Mouse (Mus musculus) embryonic facial prominence, embryonic 15.5 days (tissue): ENCODE results near the gene Nxpe3. TPM values are rescaled to one million over a fixed set of nuclear protein-coding genes. Genes with fewer than 3 reads are reported as not detected.

Experiments used
- ATAC-seq: fragments of 200-750 bp; cut with Nextera tagmentation; 2 replicates; pipeline ENCODE4 v1.8.0; 2017; ENCODE audit warnings: low read depth, moderate TSS enrichment; ENCODE audit not compliant: insufficient number of reproducible peaks, low FRiP score, low TSS enrichment
- H3K27ac ChIP-seq: fragments of 300-500 bp; sonication (generic); replicated peaks from 2 replicates; pipeline ENCODE4 v1.5.1; 2015; ENCODE audit warnings: mild to moderate bottlenecking, inconsistent platforms
- H3K27me3 ChIP-seq: fragments of 300-500 bp; sonication (generic); 2 replicates; pipeline ENCODE4 v1.6.1; 2015; ENCODE audit warnings: inconsistent platforms
- H3K36me3 ChIP-seq: fragments of 300-500 bp; sonication (generic); 2 replicates; pipeline ENCODE4 v1.6.1; 2015; ENCODE audit warnings: mild to moderate bottlenecking, inconsistent platforms
- H3K4me1 ChIP-seq: fragments of 300-500 bp; sonication (generic); 2 replicates; pipeline ENCODE4 v1.6.1; 2015; ENCODE audit warnings: inconsistent platforms
- H3K4me2 ChIP-seq: fragments of 300-500 bp; sonication (generic); replicated peaks from 2 replicates; pipeline ENCODE4 v1.6.1; 2015; ENCODE audit warnings: mild to moderate bottlenecking, inconsistent platforms
- H3K4me3 ChIP-seq: fragments of 300-500 bp; sonication (generic); replicated peaks from 2 replicates; pipeline ENCODE4 v1.5.1; 2015; ENCODE audit warnings: mild to moderate bottlenecking, inconsistent platforms
- H3K9ac ChIP-seq: fragments of 300-500 bp; sonication (generic); 2 replicates; pipeline ENCODE4 v1.6.1; 2015; ENCODE audit warnings: inconsistent platforms
- H3K9me3 ChIP-seq: fragments of 300-500 bp; sonication (generic); replicated peaks from 2 replicates; pipeline ENCODE4 v1.6.1; 2016; ENCODE audit warnings: inconsistent platforms
- WGBS: fragments of 180-500 bp; shearing (Covaris S2); methylation state at CpG from one replicate; pipeline ENCODE4 v1.1.7; 2015; 5-methylcytosine and 5-hydroxymethylcytosine counted together
- polyA plus RNA-seq: library from polyadenylated mRNA; unstranded; fragments of >200 nt; fragmentation: Nextera tagmentation; extraction: Ambion mirVana; gene quantifications from 2 replicates; pipeline ENCODE4 v1.2.1, GENCODE M21; 2015

Gene Nxpe3
- polyA plus RNA-seq, 1 experiment from 2014 or later = 0.67 TPM

- H3K27ac ChIP-seq = peak overlapping the region; percentile 58
Measured at GRCm38 (mm10) chr16:55819186-55819861, 75.8 kb downstream of the Nxpe3 start.

GRCm38 (mm10) chr16:55817717-55818515 is 77.2 kb downstream of the Nxpe3 start:
- Histone ChIP-seq H3K9me3 (no peaks in the 10 kb centered on the region), H3K27me3 (no peaks in the 10 kb centered on the region), H3K4me1 (peaks cover 14% of the 10 kb centered on the region), H3K27ac (no peak overlapping the region), H3K36me3 (peaks cover 53% of the 10 kb centered on the region), H3K4me3 (no peak overlapping the region), H3K4me2 (no peak overlapping the region), H3K9ac (no peak overlapping the region)
- 93% methylated on average over 28 of the region's 28 CpGs for WGBS
- no peak for ATAC-seq

More at GRCm38 (mm10) chr16:55819186-55819861, 75.8 kb downstream of the Nxpe3 start:
- Histone ChIP-seq H3K4me1 (peaks cover 21% of the 10 kb centered on the region), H3K4me3 (peak overlapping the region; percentile 84), H3K4me2 (peak overlapping the region; percentile 73), H3K27me3 (no peaks in the 10 kb centered on the region), H3K9ac (no peak overlapping the region; the same call in 1 of the 2 replicates), H3K9me3 (no peaks in the 10 kb centered on the region), H3K36me3 (peaks cover 41% of the 10 kb centered on the region)
- ATAC-seq = no peak
- 32% methylated on average over 15 of the region's 15 CpGs for WGBS

- no peak for ATAC-seq
- WGBS = 90% methylated on average over 13 of the region's 13 CpGs
- Histone ChIP-seq H3K9ac (no peak overlapping the region), H3K27ac (no peak overlapping the region), H3K36me3 (peaks cover 64% of the 10 kb centered on the region), H3K9me3 (no peaks in the 10 kb centered on the region), H3K4me1 (peaks cover 13% of the 10 kb centered on the region), H3K27me3 (no peaks in the 10 kb centered on the region), H3K4me3 (no peak overlapping the region), H3K4me2 (no peak overlapping the region)
Measured at GRCm38 (mm10) chr16:55816202-55816941, 78.7 kb downstream of the Nxpe3 start.

GRCm38 (mm10) chr16:55815466-55815865 is 79.6 kb downstream of the Nxpe3 start:
- H3K4me2 ChIP-seq = no peak overlapping the region
- no peak for ATAC-seq
- H3K9me3 ChIP-seq = no peaks in the 10 kb centered on the region
- H3K4me3 ChIP-seq = no peak overlapping the region
- H3K27me3 ChIP-seq = no peaks in the 10 kb centered on the region
- peaks cover 70% of the 10 kb centered on the region for H3K36me3 ChIP-seq
- no peak overlapping the region for H3K27ac ChIP-seq
- H3K4me1 ChIP-seq = peaks cover 13% of the 10 kb centered on the region
- H3K9ac ChIP-seq = no peak overlapping the region
- 90% methylated on average over 14 of the region's 14 CpGs for WGBS

GRCm38 (mm10) chr16:55814686-55815085 is 80.4 kb downstream of the Nxpe3 start:
- Histone ChIP-seq H3K27ac (no peak overlapping the region), H3K4me3 (no peak overlapping the region), H3K9me3 (no peaks in the 10 kb centered on the region), H3K9ac (no peak overlapping the region), H3K27me3 (no peaks in the 10 kb centered on the region), H3K4me1 (peaks cover 11% of the 10 kb centered on the region), H3K36me3 (peaks cover 77% of the 10 kb centered on the region), H3K4me2 (no peak overlapping the region)
- ATAC-seq = no peak
- 90% methylated on average over 6 of the region's 6 CpGs for WGBS

- H3K36me3 ChIP-seq = peaks cover 77% of the 10 kb centered on the region
- no peak overlapping the region for H3K27ac ChIP-seq
- peaks cover 3% of the 10 kb centered on the region; the same call in 1 of the 2 replicates for H3K4me1 ChIP-seq
- ATAC-seq = 0 out of 2 replicates have a peak, but pooled peaks have one; percentile 31
- H3K9me3 ChIP-seq = no peaks in the 10 kb centered on the region
- no peaks in the 10 kb centered on the region for H3K27me3 ChIP-seq
- H3K4me3 ChIP-seq = no peak overlapping the region
- H3K4me2 ChIP-seq = no peak overlapping the region
- 66% methylated on average over 15 of the region's 15 CpGs for WGBS
- no peak overlapping the region for H3K9ac ChIP-seq
Measured at GRCm38 (mm10) chr16:55813916-55814315, 81.2 kb downstream of the Nxpe3 start.

GRCm38 (mm10) chr16:55811792-55812191 is 83.3 kb downstream of the Nxpe3 start:
- peaks cover 60% of the 10 kb centered on the region for H3K36me3 ChIP-seq
- WGBS = 86% methylated on average over 6 of the region's 6 CpGs
- no peaks in the 10 kb centered on the region for H3K4me1 ChIP-seq
- H3K9ac ChIP-seq = no peak overlapping the region
- no peaks in the 10 kb centered on the region for H3K27me3 ChIP-seq
- no peak overlapping the region for H3K4me3 ChIP-seq
- H3K9me3 ChIP-seq = no peaks in the 10 kb centered on the region
- ATAC-seq = no peak
- H3K4me2 ChIP-seq = no peak overlapping the region
- H3K27ac ChIP-seq = no peak overlapping the region

- ATAC-seq = no peak
- Histone ChIP-seq H3K27me3 (no peaks in the 10 kb centered on the region), H3K4me3 (no peak overlapping the region), H3K36me3 (peaks cover 42% of the 10 kb centered on the region), H3K4me2 (no peak overlapping the region), H3K27ac (no peak overlapping the region), H3K9me3 (no peaks in the 10 kb centered on the region), H3K9ac (no peak overlapping the region), H3K4me1 (no peaks in the 10 kb centered on the region)
- WGBS = 86% methylated on average over 9 of the region's 9 CpGs
Measured at GRCm38 (mm10) chr16:55809779-55810514, 85.1 kb downstream of the Nxpe3 start.

GRCm38 (mm10) chr16:55809345-55809744 is 85.7 kb downstream of the Nxpe3 start:
- Histone ChIP-seq H3K27me3 (no peaks in the 10 kb centered on the region), H3K9me3 (no peaks in the 10 kb centered on the region), H3K9ac (no peak overlapping the region), H3K4me1 (no peaks in the 10 kb centered on the region), H3K4me2 (no peak overlapping the region), H3K27ac (no peak overlapping the region), H3K36me3 (peaks cover 36% of the 10 kb centered on the region), H3K4me3 (no peak overlapping the region)
- ATAC-seq = no peak
- 95% methylated on average over 6 of the region's 6 CpGs for WGBS

- Histone ChIP-seq H3K9ac (no peak overlapping the region), H3K4me3 (no peak overlapping the region), H3K4me1 (no peaks in the 10 kb centered on the region), H3K36me3 (peaks cover 20% of the 10 kb centered on the region), H3K9me3 (no peaks in the 10 kb centered on the region), H3K4me2 (no peak overlapping the region), H3K27me3 (no peaks in the 10 kb centered on the region), H3K27ac (no peak overlapping the region)
- 0 out of 2 replicates have a peak, but pooled peaks have one; percentile 34 for ATAC-seq
- 18% methylated on average over 6 of the region's 6 CpGs for WGBS
Measured at GRCm38 (mm10) chr16:55807505-55807932, 87.6 kb downstream of the Nxpe3 start.
